Mouse (Mus musculus) MEL (cell line): ENCODE measurements around the gene Psmb9.

ENCODE experiments used
- POLR2AphosphoS2 ChIP-seq: IDR thresholded peaks from 2 replicates; pipeline ENCODE4 v1.6.1; 2011; ENCODE audit warnings: low read length, improper control_type of control experiment
- ZNF384 ChIP-seq: IDR thresholded peaks from 2 replicates; pipeline ENCODE4 v1.6.1; 2012; ENCODE audit warnings: low read depth, mild to moderate bottlenecking, inconsistent platforms, low read length, improper control_type of control experiment

GRCm38 (mm10) chr17:34236691-34237090, 49.1 kb upstream of the Psmb9 start:
- TF ChIP-seq ZNF384 (no peak), POLR2AphosphoS2 (no peak)
